Mouse (Mus musculus): Measurements from ENCODE around the gene Bcl2l13. TPM values are rescaled to one million over a fixed set of nuclear protein-coding genes. Genes with fewer than 3 reads are reported as not detected.
"Not testable (repeated sequence)": the region's sequence is repeated elsewhere in the genome, so short reads cannot be mapped to it uniquely, and the experiment has no call there.

The Bcl2l13 gene
- total RNA-seq, 2 experiments from 2014 or later: 44.1 to 46.3 TPM

GRCm38 (mm10) chr6:120830056-120830455 is 6.0 kb upstream of the Bcl2l13 start:
- no peak for DNase-seq (ENCODE audit: low spot score in 2 of 2)

GRCm38 (mm10) chr6:120830866-120831608 is 5.0 kb upstream of the Bcl2l13 start:
- DNase-seq (ENCODE audit: low spot score in 2 of 2): no peak

- no peak for DNase-seq (ENCODE audit: low spot score in 2 of 2)
Observed at GRCm38 (mm10) chr6:120832097-120832496, 3.9 kb upstream of the Bcl2l13 start.

GRCm38 (mm10) chr6:120834766-120835321 is 1.2 kb upstream of the Bcl2l13 start:
- no peak for DNase-seq (ENCODE audit: low spot score in 2 of 2)

- DNase-seq (ENCODE audit: low spot score in 2 of 2): peak in 1 of 2 experiments; percentile 44
Observed at GRCm38 (mm10) chr6:120836389-120837151, 558 bp downstream of the Bcl2l13 start.

- DNase-seq (ENCODE audit: low spot score in 2 of 2): no peak
Observed at GRCm38 (mm10) chr6:120837152-120837530, 1.1 kb downstream of the Bcl2l13 start.

- no peak for DNase-seq (ENCODE audit: low spot score in 2 of 2)
Observed at GRCm38 (mm10) chr6:120840258-120840657, 4.2 kb downstream of the Bcl2l13 start.

- DNase-seq (ENCODE audit: low spot score in 2 of 2): peak in 1 of 2 experiments; percentile 34
Observed at GRCm38 (mm10) chr6:120841754-120842153, 5.7 kb downstream of the Bcl2l13 start.

- DNase-seq (ENCODE audit: low spot score in 2 of 2): not testable (repeated sequence)
Observed at GRCm38 (mm10) chr6:120850720-120851119, 14.7 kb downstream of the Bcl2l13 start.

GRCm38 (mm10) chr6:120854413-120854812 is 18.4 kb downstream of the Bcl2l13 start:
- no peak for DNase-seq (ENCODE audit: low spot score in 2 of 2)

- peak; percentile 69 to 79 for DNase-seq (ENCODE audit: low spot score in 2 of 2)
Observed at GRCm38 (mm10) chr6:120858217-120858711, 22.3 kb downstream of the Bcl2l13 start.

- DNase-seq (ENCODE audit: low spot score in 2 of 2): no peak
Observed at GRCm38 (mm10) chr6:120860079-120860478, 24.1 kb downstream of the Bcl2l13 start.

GRCm38 (mm10) chr6:120866051-120866814 is 30.2 kb downstream of the Bcl2l13 start:
- DNase-seq (ENCODE audit: low spot score in 2 of 2): no peak

GRCm38 (mm10) chr6:120868824-120869223 is 32.8 kb downstream of the Bcl2l13 start:
- DNase-seq (ENCODE audit: low spot score in 2 of 2): no peak

GRCm38 (mm10) chr6:120871286-120871685 is 35.3 kb downstream of the Bcl2l13 start:
- DNase-seq (ENCODE audit: low spot score in 2 of 2): no peak

GRCm38 (mm10) chr6:120873874-120874273 is 37.9 kb downstream of the Bcl2l13 start:
- DNase-seq (ENCODE audit: low spot score in 2 of 2): no peak

- DNase-seq (ENCODE audit: low spot score in 2 of 2): no peak
Observed at GRCm38 (mm10) chr6:120879046-120879445, 43.0 kb downstream of the Bcl2l13 start.

GRCm38 (mm10) chr6:120884436-120884835 is 48.4 kb downstream of the Bcl2l13 start:
- no peak for DNase-seq (ENCODE audit: low spot score in 2 of 2)

- no peak for DNase-seq (ENCODE audit: low spot score in 2 of 2)
Observed at GRCm38 (mm10) chr6:120886696-120887095, 50.7 kb downstream of the Bcl2l13 start.

GRCm38 (mm10) chr6:120894089-120894488 is 58.1 kb downstream of the Bcl2l13 start:
- DNase-seq (ENCODE audit: low spot score in 2 of 2): no peak

- DNase-seq (ENCODE audit: low spot score in 2 of 2): no peak
Observed at GRCm38 (mm10) chr6:120894524-120894923, 58.5 kb downstream of the Bcl2l13 start.

All from layer of hippocampus, adult 18-20 months (tissue).